Mouse (Mus musculus) liver, embryonic 14.5 days (tissue): ENCODE data around the gene Tada1.

Source experiments
- CTCF ChIP-seq: IDR thresholded peaks from 2 replicates; pipeline ENCODE4 v1.5.1; 2016; ENCODE audit warnings: antibody characterized with exemption, low read depth, control low read depth
- EP300 ChIP-seq: IDR thresholded peaks from 2 replicates; pipeline ENCODE4 v1.6.1; 2016; ENCODE audit warnings: antibody characterized with exemption, low read depth

DNA sequence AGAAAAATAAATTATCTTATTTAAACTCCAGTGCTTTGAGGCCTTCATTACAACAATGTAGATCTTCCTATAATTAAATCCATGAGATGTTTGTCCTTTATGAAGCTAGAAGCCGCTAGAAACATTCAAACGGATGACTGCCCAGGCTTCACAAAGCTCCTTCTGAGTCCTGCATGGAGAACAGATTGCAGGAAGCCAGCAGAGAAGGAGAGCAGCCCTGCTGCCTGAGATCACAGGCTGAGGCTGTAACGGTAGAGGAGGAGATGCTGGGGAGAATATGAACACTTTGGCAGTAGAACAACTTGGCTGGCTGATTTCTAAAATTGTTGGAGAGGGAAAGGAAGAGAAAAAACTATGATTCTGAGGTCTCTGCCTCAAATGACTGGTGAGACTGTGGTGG is 48.1 kb upstream of the Tada1 start:
- TF ChIP-seq CTCF, result no peak
- no peak for TF ChIP-seq EP300
